Mouse (Mus musculus) thymus, adult 2 months (tissue): ENCODE results near the gene Itpkb.

Experiments
- CTCF ChIP-seq: fragments of 200-500 bp; IDR thresholded peaks from 2 replicates; pipeline ENCODE4 v1.5.1; 2012; ENCODE audit warnings: mild to moderate bottlenecking, control low read depth, low read length, moderate library complexity, borderline replicate concordance; ENCODE audit not compliant: control insufficient read depth, poor library complexity, insufficient read depth; ENCODE audit errors: extremely low read depth
- POLR2A ChIP-seq: fragments of 200-500 bp; IDR thresholded peaks from 2 replicates; pipeline ENCODE4 v1.6.1; 2012; ENCODE audit warnings: mild to moderate bottlenecking, low read length, control low read depth, moderate library complexity; ENCODE audit not compliant: control insufficient read depth, poor library complexity, insufficient read depth; ENCODE audit errors: extremely low read depth

DNA sequence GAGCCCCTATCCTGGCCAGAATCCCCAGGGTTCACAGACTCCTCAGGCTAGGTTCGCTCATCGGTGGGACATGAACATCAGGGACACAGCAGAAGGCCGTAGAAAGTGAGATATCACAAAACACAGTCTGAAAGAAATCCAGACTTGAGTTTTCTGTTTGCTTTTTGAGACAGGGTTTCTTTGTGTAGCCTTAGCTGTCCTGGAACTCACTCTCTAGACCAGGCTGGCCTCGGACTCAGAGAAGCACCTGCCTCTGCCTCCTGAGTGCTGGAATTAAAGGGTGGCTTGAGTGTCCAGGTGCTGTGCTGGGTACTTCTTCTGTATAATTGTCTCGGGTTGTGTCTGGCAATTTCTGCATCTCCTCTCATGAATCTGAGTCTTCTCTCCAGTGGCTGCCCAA is 14.8 kb downstream of the Itpkb start:
- TF ChIP-seq CTCF (no peak), POLR2A (no peak)
